Mouse (Mus musculus) liver, embryonic 14.5 days (tissue): ENCODE data around the gene Capns1. TPM values are rescaled to one million over a fixed set of nuclear protein-coding genes. Genes with fewer than 3 reads are reported as not detected.

Experiments used
- ATAC-seq: fragments of 200-750 bp; cut with Nextera tagmentation; 2 replicates; pipeline ENCODE4 v1.8.0; 2017; ENCODE audit warnings: moderate number of reproducible peaks, mild to moderate bottlenecking, moderate library complexity; ENCODE audit not compliant: insufficient read depth
- DNase-seq, 3 experiments: peaks; one replicate each; pipeline ENCODE4 v3.0.0-alpha.2; 2012 to 2013; ENCODE audit warnings: low read depth in 3 of 3, low spot score in 3 of 3
- H3K27ac ChIP-seq: fragments of 300-500 bp; sonication (generic); 2 replicates; pipeline ENCODE4 v1.5.1; 2014; ENCODE audit warnings: moderate library complexity, mild to moderate bottlenecking, control low read depth, inconsistent platforms
- H3K27me3 ChIP-seq: fragments of 300-500 bp; sonication (generic); 2 replicates; pipeline ENCODE4 v1.6.1; 2014; ENCODE audit warnings: mild to moderate bottlenecking, low read length, moderate library complexity; ENCODE audit not compliant: control insufficient read depth, insufficient read depth
- H3K36me3 ChIP-seq: fragments of 300-500 bp; sonication (generic); replicated peaks from 2 replicates; pipeline ENCODE4 v1.6.1; 2014; ENCODE audit warnings: low read depth; ENCODE audit not compliant: control insufficient read depth, insufficient read depth
- H3K4me1 ChIP-seq, 2 experiments: fragments of 200-500 bp in 1 of 2; fragments of 300-500 bp in 1 of 2; sonication (generic) in 1 of 2; replicated peaks; 2 replicates each; pipeline ENCODE4 v1.6.1; 2012 to 2014; ENCODE audit warnings: antibody characterized with exemption in 1 of 2, inconsistent platforms in 1 of 2, low read length in 1 of 2; ENCODE audit not compliant: control insufficient read depth in 2 of 2, insufficient read depth in 2 of 2
- H3K4me2 ChIP-seq: fragments of 300-500 bp; sonication (generic); 2 replicates; pipeline ENCODE4 v1.6.1; 2014; ENCODE audit warnings: low read depth, mild to moderate bottlenecking, control low read depth, moderate library complexity
- H3K4me3 ChIP-seq, 2 experiments: fragments of 200-500 bp in 1 of 2; fragments of 300-500 bp in 1 of 2; sonication (generic) in 1 of 2; 2 replicates each; pipeline ENCODE4 v1.5.1; 2012 to 2014; ENCODE audit warnings: low read depth in 2 of 2, low read length in 2 of 2, mild to moderate bottlenecking in 2 of 2, control low read depth in 1 of 2, inconsistent platforms in 1 of 2, moderate library complexity in 1 of 2; ENCODE audit not compliant: insufficient read depth in 1 of 2
- H3K9ac ChIP-seq: fragments of 300-500 bp; sonication (generic); replicated peaks from 2 replicates; pipeline ENCODE4 v1.6.1; 2014; ENCODE audit warnings: mild to moderate bottlenecking, control low read depth, moderate library complexity
- H3K9me3 ChIP-seq: fragments of 300-500 bp; sonication (generic); 2 replicates; pipeline ENCODE4 v1.6.1; 2016; ENCODE audit warnings: low read length, mixed read lengths; ENCODE audit not compliant: control insufficient read depth
- CTCF ChIP-seq: IDR thresholded peaks from 2 replicates; pipeline ENCODE4 v1.5.1; 2016; ENCODE audit warnings: antibody characterized with exemption, low read depth, control low read depth
- EP300 ChIP-seq: IDR thresholded peaks from 2 replicates; pipeline ENCODE4 v1.6.1; 2016; ENCODE audit warnings: antibody characterized with exemption, low read depth
- WGBS: fragments of 180-500 bp; shearing (Covaris S2); extraction: QIAGEN DNeasy Blood & Tissue Kit; methylation state at CpG from one replicate; pipeline ENCODE4 v1.1.7; 2014; ENCODE audit not compliant: insufficient replicate concordance; 5-methylcytosine and 5-hydroxymethylcytosine counted together
- polyA plus RNA-seq, 2 experiments: library from polyadenylated mRNA; depleted of rRNA in 1 of 2; stranded (reverse) in 1 of 2; unstranded in 1 of 2; fragments of >200 nt; fragmentation: Nextera tagmentation in 1 of 2; extraction: Ambion mirVana in 1 of 2; gene quantifications; 2 replicates each; pipeline versions ENCODE4 v1.2.1 to v1.2.3; 2012 to 2014

Gene Capns1
- polyA plus RNA-seq, 2 experiments: 31.2 to 122 TPM

DNA sequence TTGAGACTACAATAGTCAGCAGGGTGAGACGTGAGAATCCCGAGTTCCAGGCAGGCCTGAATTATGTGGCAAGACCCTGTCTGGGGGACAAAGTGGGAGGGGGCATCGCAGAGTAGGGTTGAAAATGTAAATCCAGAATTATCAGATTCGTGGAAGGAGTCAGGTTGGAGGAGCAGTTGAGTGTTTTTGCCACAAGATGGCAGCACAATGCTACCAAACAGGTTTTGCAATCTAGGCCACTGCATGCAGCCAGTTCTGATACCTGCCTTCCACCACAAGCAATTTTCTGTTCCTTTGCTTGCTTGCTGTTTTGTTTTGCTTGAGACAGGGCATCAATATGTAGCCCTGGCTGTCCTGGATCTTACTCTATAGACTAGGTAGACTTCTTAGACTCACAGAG is 17.3 kb downstream of the Capns1 start:
- H3K9ac ChIP-seq: no peak overlapping the region
- H3K36me3 ChIP-seq: no peaks in the 10 kb centered on the region; the same call in none of the 2 replicates
- H3K9me3 ChIP-seq: no peaks in the 10 kb centered on the region
- no peaks in the 10 kb centered on the region for H3K27me3 ChIP-seq
- no peak overlapping the region for H3K4me3 ChIP-seq
- WGBS: 2% methylated on average over 4 of the region's 4 CpGs
- no peak for ATAC-seq
- peak in 1 of 3 experiments; percentile 51 for DNase-seq
- TF ChIP-seq EP300 (no peak), CTCF (peak; percentile 90)
- H3K4me2 ChIP-seq: no peak overlapping the region
- peaks cover 0 to 9% of the 10 kb centered on the region in 2 experiments; a peak in 2 of 4 replicates for H3K4me1 ChIP-seq
- H3K27ac ChIP-seq: no peak overlapping the region

DNA sequence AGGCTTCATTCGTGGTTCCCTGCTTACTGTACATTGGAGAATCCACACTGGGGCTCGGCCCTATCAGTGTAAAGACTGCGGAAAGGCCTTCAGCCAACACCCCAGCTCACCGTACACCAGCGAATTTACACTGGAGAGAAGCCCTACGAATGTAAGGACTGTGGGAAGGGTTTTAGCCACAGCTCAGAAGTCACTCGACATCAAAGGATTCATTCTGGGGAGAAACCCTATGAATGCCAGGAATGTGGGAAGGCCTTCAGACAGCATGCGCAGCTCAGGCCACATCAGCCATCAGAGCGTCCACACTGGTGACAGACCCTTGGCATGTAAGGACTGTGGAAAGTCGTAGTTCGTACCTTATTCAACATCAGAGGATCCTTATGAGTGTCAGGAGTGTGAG is 20.4 kb downstream of the Capns1 start:
- Histone ChIP-seq H3K27ac (no peak overlapping the region), H3K4me1 (no peaks in the 10 kb centered on the region), H3K9ac (no peak overlapping the region), H3K27me3 (no peaks in the 10 kb centered on the region), H3K9me3 (no peaks in the 10 kb centered on the region), H3K4me2 (no peak overlapping the region), H3K4me3 (no peak overlapping the region), H3K36me3 (no peaks in the 10 kb centered on the region; the same call in 1 of the 2 replicates)
- TF ChIP-seq EP300: no peak
- no peak for TF ChIP-seq CTCF
- ATAC-seq: no peak
- no peak for DNase-seq
- WGBS: 74% methylated on average over 11 of the region's 11 CpGs

DNA sequence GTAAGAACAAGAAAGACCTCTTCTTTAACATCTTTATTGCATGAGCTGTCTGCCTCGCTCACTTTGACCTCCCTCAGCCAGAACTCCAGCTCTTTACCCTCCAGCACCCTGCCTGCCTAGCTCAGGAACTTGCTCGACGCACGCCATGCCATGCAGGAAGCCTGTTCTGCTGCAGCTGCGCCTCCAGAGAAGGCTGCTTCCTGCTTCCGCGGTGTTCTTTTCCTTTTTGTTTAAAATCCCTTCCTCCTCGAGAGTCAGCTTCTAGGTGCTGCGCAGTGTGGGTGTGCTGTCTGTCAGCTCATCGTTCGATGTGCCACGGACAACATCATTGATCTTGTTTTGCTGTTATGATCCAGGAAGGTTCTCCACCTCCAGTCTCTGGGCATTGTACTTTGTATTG is 22.1 kb downstream of the Capns1 start:
- Histone ChIP-seq H3K9me3 (no peaks in the 10 kb centered on the region), H3K4me1 (no peaks in the 10 kb centered on the region), H3K27ac (no peak overlapping the region), H3K27me3 (no peaks in the 10 kb centered on the region), H3K4me3 (no peak overlapping the region), H3K9ac (no peak overlapping the region), H3K36me3 (no peaks in the 10 kb centered on the region; the same call in 1 of the 2 replicates), H3K4me2 (no peak overlapping the region)
- no peak for DNase-seq
- 44% methylated on average over 12 of the region's 12 CpGs for WGBS
- no peak for ATAC-seq
- TF ChIP-seq EP300: no peak
- no peak for TF ChIP-seq CTCF

DNA sequence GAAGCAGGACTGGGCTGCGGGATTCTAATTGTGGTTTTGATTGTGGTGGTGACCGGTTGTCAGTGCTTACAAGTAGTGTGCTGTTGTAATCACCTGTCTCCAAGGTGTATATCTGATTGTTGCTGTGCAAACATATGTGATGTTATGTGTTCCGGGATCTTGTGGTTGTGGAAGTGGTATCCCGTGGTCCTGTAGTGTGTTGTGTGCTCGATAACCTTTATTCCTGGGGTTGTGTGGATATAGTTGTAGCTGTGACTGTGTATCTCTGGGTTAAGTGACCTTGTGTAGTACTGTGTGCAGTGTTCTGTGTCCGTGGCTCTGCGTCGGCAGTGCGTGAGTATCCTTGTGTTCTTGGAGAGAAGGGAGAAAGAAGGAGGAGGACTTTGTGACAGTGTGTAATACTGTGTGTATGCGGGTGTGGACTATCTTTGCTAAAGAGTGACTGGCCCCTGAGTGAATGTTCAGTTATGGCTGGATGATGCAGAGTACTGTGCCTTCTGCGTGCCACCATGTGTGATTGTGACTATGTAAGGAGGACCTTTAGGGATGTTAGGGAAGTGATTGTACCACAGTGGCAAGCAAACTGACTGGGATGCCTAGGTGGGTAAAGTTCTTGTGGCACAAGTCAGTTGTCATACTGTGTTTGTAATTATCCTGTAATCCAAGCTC is 28.2 kb downstream of the Capns1 start:
- Histone ChIP-seq H3K4me2 (peak overlapping the region; percentile 71), H3K9me3 (no peaks in the 10 kb centered on the region; the same call in 1 of the 2 replicates), H3K4me1 (peaks cover 12 to 13% of the 10 kb centered on the region in 2 experiments), H3K36me3 (peaks cover 2% of the 10 kb centered on the region), H3K27ac (peak overlapping the region; percentile 57), H3K4me3 (peak overlapping the region; percentile 85 to 100), H3K27me3 (no peaks in the 10 kb centered on the region), H3K9ac (peak overlapping the region; percentile 95)
- WGBS: 21% methylated on average over 11 of the region's 11 CpGs
- ATAC-seq (peak; percentile 2; the same call in 1 of the 2 replicates), DNase-seq (peak in 1 of 3 experiments; percentile 6)
- no peak for TF ChIP-seq EP300
- TF ChIP-seq CTCF: no peak

DNA sequence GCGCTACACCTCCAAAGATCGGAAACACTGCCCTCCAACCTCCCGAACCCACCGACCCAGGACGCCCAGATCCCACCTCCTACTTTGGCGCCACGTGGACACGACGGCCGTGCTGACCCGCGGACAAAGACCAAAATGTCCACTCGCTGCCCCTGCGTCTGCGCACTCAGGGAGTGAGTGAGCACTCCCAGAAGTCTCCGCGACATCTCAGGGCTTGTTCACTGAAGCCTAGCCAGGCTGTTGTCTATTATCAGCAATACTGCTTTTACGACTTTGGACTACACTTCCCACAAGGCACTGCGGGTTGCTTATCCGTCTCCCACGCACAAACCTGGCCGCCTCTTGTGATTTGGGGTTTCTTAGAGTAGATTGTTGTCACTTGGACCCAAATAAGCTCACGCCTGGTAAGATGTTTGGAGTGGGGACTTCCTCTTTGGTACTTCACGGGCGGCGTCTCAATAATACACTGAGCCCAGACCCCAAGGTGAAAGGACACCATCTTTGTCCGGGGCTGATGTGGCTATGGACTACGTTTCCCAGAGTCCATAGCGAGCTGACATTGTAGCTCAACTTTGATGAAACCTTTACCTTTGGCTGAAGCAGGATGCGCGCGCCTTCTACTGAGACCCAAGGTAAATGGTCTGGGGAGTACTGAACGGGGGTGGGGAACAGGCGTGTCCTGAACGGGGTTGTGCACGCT is 28.9 kb downstream of the Capns1 start, which contains the start of gene Zfp146:
Gene Zfp146, minus strand, starts transcription at position 168 of the 700 bp plus-strand sequence.
- WGBS: under 1% methylated on average over 36 of the region's 36 CpGs
- H3K27ac ChIP-seq: peak within 1 kb of the TSS; percentile 72
- H3K4me1 ChIP-seq: peaks cover 12 to 13% of the 10 kb centered on the region in 2 experiments
- H3K4me3 ChIP-seq: peak within 1 kb of the TSS; percentile 85 to 100
- H3K27me3 ChIP-seq: no peaks in the 10 kb centered on the region
- TF ChIP-seq CTCF (no peak), EP300 (no peak)
- H3K9me3 ChIP-seq: no peaks in the 10 kb centered on the region; the same call in 1 of the 2 replicates
- peak within 1 kb of the TSS; percentile 95 for H3K9ac ChIP-seq
- H3K36me3 ChIP-seq: peaks cover 4% of the 10 kb centered on the region
- H3K4me2 ChIP-seq: peak within 1 kb of the TSS; percentile 71
- peak; percentile 91 to 93 (median 92) for DNase-seq
- ATAC-seq: peak; percentile 99
